Mouse (Mus musculus): Measurements from ENCODE around the gene Tfdp2. TPM values are rescaled to one million over a fixed set of nuclear protein-coding genes. Genes with fewer than 3 reads are reported as not detected.

Tfdp2 gene
- polyA plus RNA-seq, 1 experiment from 2014 or later = 106 TPM

DNA sequence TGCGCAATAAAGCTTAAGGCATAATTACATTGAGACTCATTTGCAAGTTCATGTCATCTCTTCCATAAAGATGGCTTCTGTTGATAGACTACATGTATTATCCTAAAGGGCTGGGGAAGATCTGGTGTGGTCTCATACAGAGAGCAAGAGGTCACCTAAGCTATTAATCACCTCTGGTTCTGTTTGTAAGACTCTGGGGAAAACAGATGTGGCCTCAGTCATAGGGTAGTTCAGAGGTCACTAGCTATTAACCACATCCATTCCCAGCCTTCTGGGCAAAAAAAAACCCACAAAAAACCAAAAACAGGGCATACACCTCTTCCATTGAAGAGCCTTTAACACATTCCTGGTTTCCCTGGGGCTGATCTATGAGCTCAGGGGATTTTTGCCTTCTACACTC is 42.2 kb downstream of the Tfdp2 start:
- H3K27ac ChIP-seq (ENCODE audit: low read length) = peak overlapping the region; percentile 22
- no peak for ATAC-seq (ENCODE audit: low read depth)
- no peaks in the 10 kb centered on the region for H3K36me3 ChIP-seq (ENCODE audit: control insufficient read depth, insufficient read depth)
- no peaks in the 10 kb centered on the region for H3K27me3 ChIP-seq (ENCODE audit: control insufficient read depth, insufficient read depth, low read depth, low read length)
- H3K4me2 ChIP-seq (ENCODE audit: low read depth, low read length) = no peak overlapping the region
- H3K4me3 ChIP-seq (ENCODE audit: low read depth, low read length) = no peak overlapping the region
- peaks cover 33% of the 10 kb centered on the region for H3K4me1 ChIP-seq (ENCODE audit: control insufficient read depth, low read depth, low read length)
- WGBS (ENCODE audit: insufficient replicate concordance) = 97% methylated on average over 1 of the region's 1 CpGs
- H3K9ac ChIP-seq (ENCODE audit: low read depth, low read length) = no peak overlapping the region
- H3K9me3 ChIP-seq (replicated peaks; ENCODE audit: control insufficient read depth, low read length) = no peaks in the 10 kb centered on the region

DNA sequence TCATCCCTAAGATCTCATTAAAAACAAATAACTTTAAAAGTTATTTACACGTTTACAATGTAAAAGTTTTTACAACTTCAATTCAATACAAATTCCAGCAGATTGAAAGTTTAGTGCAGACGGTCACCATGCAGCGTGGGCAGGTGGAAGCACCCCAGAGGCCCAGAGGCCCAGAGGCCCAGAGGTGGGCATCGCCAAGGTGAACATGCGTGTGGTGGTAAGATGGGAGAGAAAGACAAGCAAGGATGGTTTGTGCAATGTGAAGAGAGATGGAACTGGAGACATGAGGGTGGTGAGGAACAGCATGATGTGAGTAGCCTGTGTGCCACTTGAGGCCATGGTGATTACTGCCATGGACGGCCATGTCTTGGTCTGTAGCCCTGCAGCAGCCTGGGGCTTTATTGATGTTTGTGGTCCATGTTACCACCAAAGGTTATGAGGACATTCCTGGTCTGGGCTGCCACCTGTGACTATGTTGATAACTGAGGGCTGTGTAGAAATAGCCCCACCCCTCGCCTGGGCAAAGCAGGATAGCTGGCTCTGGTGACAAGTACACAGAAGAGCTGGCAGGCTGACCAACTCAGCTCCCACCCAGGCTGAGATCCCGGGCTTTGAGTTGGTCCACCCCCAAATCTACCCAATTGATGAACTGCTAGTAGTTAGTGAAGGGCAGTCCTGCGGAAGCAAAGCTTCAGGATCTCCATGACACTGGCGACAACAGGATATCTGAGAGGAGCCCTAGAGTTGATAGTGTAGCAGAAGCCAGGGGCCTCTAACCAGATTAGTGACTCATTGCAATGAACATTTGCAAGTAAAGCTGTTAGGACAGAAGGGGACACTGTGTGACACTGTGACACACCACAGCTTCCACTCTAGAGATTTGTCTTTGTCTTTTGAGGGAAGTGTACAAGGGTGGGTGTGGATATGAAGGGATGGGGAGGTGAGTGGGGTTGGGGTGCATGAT is 45.3 kb downstream of the Tfdp2 start:
- ATAC-seq (ENCODE audit: low read depth) = peak; percentile 98
- H3K4me1 ChIP-seq (ENCODE audit: control insufficient read depth, low read depth, low read length) = peaks cover 39% of the 10 kb centered on the region
- H3K9me3 ChIP-seq (replicated peaks; ENCODE audit: control insufficient read depth, low read length) = no peaks in the 10 kb centered on the region
- 48% methylated on average over 10 of the region's 10 CpGs for WGBS (ENCODE audit: insufficient replicate concordance)
- peak overlapping the region; percentile 96 for H3K27ac ChIP-seq (ENCODE audit: low read length)
- peak overlapping the region; percentile 68 for H3K4me2 ChIP-seq (ENCODE audit: low read depth, low read length)
- peak overlapping the region; percentile 28 for H3K4me3 ChIP-seq (ENCODE audit: low read depth, low read length)
- no peaks in the 10 kb centered on the region for H3K36me3 ChIP-seq (ENCODE audit: control insufficient read depth, insufficient read depth)
- peak overlapping the region; percentile 57 for H3K9ac ChIP-seq (ENCODE audit: low read depth, low read length)
- no peaks in the 10 kb centered on the region for H3K27me3 ChIP-seq (ENCODE audit: control insufficient read depth, insufficient read depth, low read depth, low read length)

DNA sequence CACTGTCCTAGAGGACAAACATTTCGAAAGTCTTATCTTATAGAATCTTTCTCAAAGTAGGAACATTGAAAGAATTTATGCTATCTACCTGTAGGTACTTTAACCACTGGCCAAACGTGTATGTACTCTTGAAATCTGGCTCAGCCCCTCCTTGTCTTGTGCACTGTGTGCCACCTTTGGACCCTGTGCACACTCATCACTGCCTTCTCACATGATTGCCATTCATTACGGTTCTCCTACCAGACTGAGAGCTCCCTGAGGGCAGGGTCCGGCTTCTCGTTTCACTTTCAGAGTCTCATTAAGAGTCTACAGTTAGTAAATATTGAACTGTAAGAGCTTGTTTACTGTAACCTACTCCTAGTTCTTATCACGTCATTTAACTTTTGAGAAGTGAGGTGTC is 47.8 kb downstream of the Tfdp2 start:
- peaks cover 35% of the 10 kb centered on the region for H3K4me1 ChIP-seq (ENCODE audit: control insufficient read depth, low read depth, low read length)
- no peak overlapping the region for H3K9ac ChIP-seq (ENCODE audit: low read depth, low read length)
- ATAC-seq (ENCODE audit: low read depth) = no peak
- H3K4me2 ChIP-seq (ENCODE audit: low read depth, low read length) = no peak overlapping the region
- 70% methylated on average over 6 of the region's 6 CpGs for WGBS (ENCODE audit: insufficient replicate concordance)
- H3K27ac ChIP-seq (ENCODE audit: low read length) = no peak overlapping the region
- no peaks in the 10 kb centered on the region for H3K36me3 ChIP-seq (ENCODE audit: control insufficient read depth, insufficient read depth)
- H3K9me3 ChIP-seq (replicated peaks; ENCODE audit: control insufficient read depth, low read length) = no peaks in the 10 kb centered on the region
- H3K4me3 ChIP-seq (ENCODE audit: low read depth, low read length) = no peak overlapping the region
- H3K27me3 ChIP-seq (ENCODE audit: control insufficient read depth, insufficient read depth, low read depth, low read length) = no peaks in the 10 kb centered on the region

DNA sequence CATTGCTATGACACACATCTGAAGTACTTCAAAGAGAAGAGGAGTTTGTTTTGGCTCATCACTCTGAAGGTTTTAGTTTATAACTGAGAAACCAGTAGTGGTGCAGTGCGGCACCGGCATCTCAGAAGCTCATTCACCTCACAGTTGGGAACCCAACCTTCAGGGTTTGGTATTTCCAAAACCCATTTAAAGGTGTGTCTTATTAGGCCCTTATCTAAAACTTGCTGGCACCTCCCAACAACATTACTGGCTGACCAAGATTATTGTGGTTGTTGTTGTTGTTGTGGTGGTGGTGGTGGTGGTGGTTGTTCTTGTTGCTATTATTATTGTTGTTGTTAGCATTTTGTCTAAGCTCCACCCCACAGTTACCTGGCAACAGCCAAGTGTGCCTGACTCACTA is 58.7 kb downstream of the Tfdp2 start:
- H3K4me2 ChIP-seq (ENCODE audit: low read depth, low read length) = peak overlapping the region; percentile 36; the same call in 1 of the 2 replicates
- peaks cover 29% of the 10 kb centered on the region for H3K4me1 ChIP-seq (ENCODE audit: control insufficient read depth, low read depth, low read length)
- H3K4me3 ChIP-seq (ENCODE audit: low read depth, low read length) = no peak overlapping the region
- peak overlapping the region; percentile 82 for H3K27ac ChIP-seq (ENCODE audit: low read length)
- 73% methylated on average over 2 of the region's 2 CpGs for WGBS (ENCODE audit: insufficient replicate concordance)
- no peaks in the 10 kb centered on the region for H3K9me3 ChIP-seq (replicated peaks; ENCODE audit: control insufficient read depth, low read length)
- H3K36me3 ChIP-seq (ENCODE audit: control insufficient read depth, insufficient read depth) = no peaks in the 10 kb centered on the region
- no peak overlapping the region for H3K9ac ChIP-seq (ENCODE audit: low read depth, low read length)
- peak; percentile 40 for ATAC-seq (ENCODE audit: low read depth)
- no peaks in the 10 kb centered on the region for H3K27me3 ChIP-seq (ENCODE audit: control insufficient read depth, insufficient read depth, low read depth, low read length)

DNA sequence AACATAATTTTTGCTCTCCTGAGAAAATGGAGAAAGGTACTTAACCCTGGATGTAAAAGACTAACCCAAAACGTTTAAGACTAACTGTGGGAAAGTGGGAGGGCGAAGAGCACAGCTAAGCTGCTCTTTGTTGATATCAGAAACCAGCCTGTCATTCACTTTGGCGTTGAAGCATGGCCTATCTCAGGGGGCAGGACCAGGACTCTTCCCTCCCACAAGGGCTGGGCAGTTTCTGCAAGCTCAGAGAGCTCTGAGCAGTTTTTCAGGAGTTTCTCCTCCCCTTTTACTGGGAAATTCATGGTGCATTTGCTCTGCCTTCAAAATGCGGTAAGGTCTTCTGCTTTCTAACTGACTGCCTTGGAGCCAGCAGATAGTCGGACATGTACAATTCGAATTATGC is 62.4 kb downstream of the Tfdp2 start:
- H3K4me1 ChIP-seq (ENCODE audit: control insufficient read depth, low read depth, low read length) = peaks cover 30% of the 10 kb centered on the region
- H3K9me3 ChIP-seq (replicated peaks; ENCODE audit: control insufficient read depth, low read length) = no peaks in the 10 kb centered on the region
- peak overlapping the region; percentile 71 for H3K4me3 ChIP-seq (ENCODE audit: low read depth, low read length)
- peak; percentile 97 for ATAC-seq (ENCODE audit: low read depth)
- H3K27ac ChIP-seq (ENCODE audit: low read length) = peak overlapping the region; percentile 93
- peaks cover 5% of the 10 kb centered on the region for H3K36me3 ChIP-seq (ENCODE audit: control insufficient read depth, insufficient read depth)
- peak overlapping the region; percentile 62 for H3K9ac ChIP-seq (ENCODE audit: low read depth, low read length)
- no peaks in the 10 kb centered on the region for H3K27me3 ChIP-seq (ENCODE audit: control insufficient read depth, insufficient read depth, low read depth, low read length)
- no peak overlapping the region for H3K4me2 ChIP-seq (ENCODE audit: low read depth, low read length)
- WGBS (ENCODE audit: insufficient replicate concordance) = 9% methylated on average over 6 of the region's 6 CpGs

DNA sequence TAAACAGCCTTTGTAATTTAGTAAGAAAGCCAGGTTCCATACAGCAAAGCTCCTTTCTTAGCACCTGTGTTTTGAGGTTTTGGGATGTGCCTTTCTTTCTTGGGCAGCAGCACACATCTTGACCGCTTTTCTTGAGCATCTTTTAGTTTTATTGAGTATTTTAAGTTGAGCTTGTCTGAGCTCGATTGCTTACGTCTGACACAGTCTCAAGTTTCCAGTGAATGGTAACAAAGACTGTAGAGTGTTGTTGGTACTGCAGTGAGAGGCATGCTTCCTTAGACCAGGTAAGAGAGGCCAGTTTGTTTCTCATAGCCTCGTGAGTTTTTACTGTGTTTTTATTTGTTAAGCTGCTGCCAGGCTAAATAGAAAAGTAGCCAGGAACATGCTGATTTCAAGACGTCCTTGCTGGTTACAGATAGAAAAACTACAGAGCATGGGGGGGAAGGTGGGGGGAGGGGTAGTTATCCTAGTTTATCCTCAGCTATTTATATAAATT is 63.0 kb downstream of the Tfdp2 start:
- 5% methylated on average over 5 of the region's 5 CpGs for WGBS (ENCODE audit: insufficient replicate concordance)

DNA sequence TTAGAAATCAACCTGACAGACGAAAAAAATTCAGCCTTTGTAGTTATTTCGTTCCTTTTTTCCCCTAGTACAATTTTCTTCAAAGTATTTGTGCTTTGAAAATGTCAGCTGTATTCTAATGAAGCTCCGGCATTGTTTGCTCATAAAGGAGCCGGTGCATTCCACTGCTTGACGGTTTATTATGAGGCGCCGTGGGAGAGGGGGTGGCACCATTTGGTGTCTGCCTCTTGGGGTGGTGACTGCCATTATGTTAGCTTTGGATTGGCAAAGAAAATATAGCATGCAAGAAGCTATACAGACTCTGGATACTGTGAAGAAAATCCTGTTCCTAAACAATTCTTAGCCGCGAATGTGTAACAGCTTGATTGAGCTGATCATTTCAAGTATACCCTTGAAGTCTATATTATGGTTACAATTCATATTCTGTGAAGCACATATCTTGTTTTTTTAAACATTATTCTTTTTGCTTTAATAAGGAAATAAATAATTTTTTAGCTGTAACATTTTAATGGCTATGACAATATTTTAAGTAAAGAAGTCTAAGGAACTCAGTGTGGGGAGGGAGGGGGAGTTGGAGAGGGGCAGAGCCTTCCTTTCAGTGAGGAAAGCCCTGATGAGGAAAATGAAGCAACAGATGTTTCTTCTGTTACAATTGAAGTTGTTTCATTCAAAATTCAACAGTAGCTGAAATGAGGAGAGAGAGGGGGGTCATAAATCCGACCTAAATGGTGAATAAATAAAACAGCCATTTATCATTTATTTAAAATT is 63.9 kb downstream of the Tfdp2 start:
- Histone ChIP-seq H3K4me2 (ENCODE audit: low read depth, low read length) (peak overlapping the region; percentile 48), H3K4me3 (ENCODE audit: low read depth, low read length) (peak overlapping the region; percentile 71), H3K27me3 (ENCODE audit: control insufficient read depth, insufficient read depth, low read depth, low read length) (no peaks in the 10 kb centered on the region), H3K36me3 (ENCODE audit: control insufficient read depth, insufficient read depth) (peaks cover 8% of the 10 kb centered on the region), H3K27ac (ENCODE audit: low read length) (peak overlapping the region; percentile 87), H3K4me1 (ENCODE audit: control insufficient read depth, low read depth, low read length) (peaks cover 17% of the 10 kb centered on the region), H3K9ac (ENCODE audit: low read depth, low read length) (peak overlapping the region; percentile 79), H3K9me3 (replicated peaks; ENCODE audit: control insufficient read depth, low read length) (no peaks in the 10 kb centered on the region)
- 7% methylated on average over 10 of the region's 10 CpGs for WGBS (ENCODE audit: insufficient replicate concordance)
- ATAC-seq (ENCODE audit: low read depth) = peak; percentile 54

More for the DNA sequence above, 63.0 kb downstream of the Tfdp2 start:
- H3K27ac ChIP-seq (ENCODE audit: low read length) = peak overlapping the region; percentile 93
- H3K27me3 ChIP-seq (ENCODE audit: control insufficient read depth, insufficient read depth, low read depth, low read length) = no peaks in the 10 kb centered on the region
- H3K9me3 ChIP-seq (replicated peaks; ENCODE audit: control insufficient read depth, low read length) = no peaks in the 10 kb centered on the region
- H3K4me1 ChIP-seq (ENCODE audit: control insufficient read depth, low read depth, low read length) = peaks cover 24% of the 10 kb centered on the region
- H3K9ac ChIP-seq (ENCODE audit: low read depth, low read length) = peak overlapping the region; percentile 62
- peaks cover 5% of the 10 kb centered on the region for H3K36me3 ChIP-seq (ENCODE audit: control insufficient read depth, insufficient read depth)
- ATAC-seq (ENCODE audit: low read depth) = no peak
- peak overlapping the region; percentile 71 for H3K4me3 ChIP-seq (ENCODE audit: low read depth, low read length)
- H3K4me2 ChIP-seq (ENCODE audit: low read depth, low read length) = peak overlapping the region; percentile 35

DNA sequence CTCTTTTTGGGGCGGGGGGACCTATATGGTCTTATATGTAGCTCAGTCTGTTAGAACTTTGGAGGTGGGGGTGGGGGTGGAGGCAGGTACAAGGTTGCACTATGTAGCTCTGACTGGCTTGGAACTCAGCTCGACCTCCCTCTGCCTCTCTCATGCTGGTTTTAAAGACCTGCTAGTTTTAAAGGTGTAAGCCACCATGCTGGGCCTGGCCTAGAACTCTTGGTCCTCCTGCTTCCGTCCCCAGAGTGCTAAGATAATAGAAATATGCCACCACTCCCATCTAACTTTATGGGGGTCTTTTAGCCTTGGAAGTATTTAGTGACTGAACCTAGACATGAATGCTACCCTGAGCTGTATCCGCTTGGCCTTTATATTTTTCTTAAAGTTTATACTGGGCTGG is 65.0 kb downstream of the Tfdp2 start:
- ATAC-seq (ENCODE audit: low read depth) = no peak
- peak overlapping the region; percentile 71 for H3K4me3 ChIP-seq (ENCODE audit: low read depth, low read length)
- peaks cover 7% of the 10 kb centered on the region for H3K4me1 ChIP-seq (ENCODE audit: control insufficient read depth, low read depth, low read length)
- peaks cover 8% of the 10 kb centered on the region for H3K36me3 ChIP-seq (ENCODE audit: control insufficient read depth, insufficient read depth)
- H3K27ac ChIP-seq (ENCODE audit: low read length) = peak overlapping the region; percentile 56
- H3K27me3 ChIP-seq (ENCODE audit: control insufficient read depth, insufficient read depth, low read depth, low read length) = no peaks in the 10 kb centered on the region
- 64% methylated on average over 4 of the region's 4 CpGs for WGBS (ENCODE audit: insufficient replicate concordance)
- peak overlapping the region; percentile 50 for H3K9ac ChIP-seq (ENCODE audit: low read depth, low read length)
- H3K9me3 ChIP-seq (replicated peaks; ENCODE audit: control insufficient read depth, low read length) = no peaks in the 10 kb centered on the region
- H3K4me2 ChIP-seq (ENCODE audit: low read depth, low read length) = peak overlapping the region; percentile 58
